Mouse (Mus musculus) 3T3-L1 (cell line): ENCODE results near the gene Prf1.

Experiments used
- DNase-seq: peaks from one replicate; pipeline ENCODE4 v3.0.0-alpha.2; 2015; ENCODE audit warnings: low read depth, low spot score

Prf1 gene

GRCm38 (mm10) chr10:61297477-61297876, at the start of gene Prf1:
Gene Prf1 (plus strand): TSS chr10:61297833.
- no peak for DNase-seq

- DNase-seq = no peak
Observed at GRCm38 (mm10) chr10:61248596-61249114, 49.0 kb upstream of the Prf1 start.

DNA sequence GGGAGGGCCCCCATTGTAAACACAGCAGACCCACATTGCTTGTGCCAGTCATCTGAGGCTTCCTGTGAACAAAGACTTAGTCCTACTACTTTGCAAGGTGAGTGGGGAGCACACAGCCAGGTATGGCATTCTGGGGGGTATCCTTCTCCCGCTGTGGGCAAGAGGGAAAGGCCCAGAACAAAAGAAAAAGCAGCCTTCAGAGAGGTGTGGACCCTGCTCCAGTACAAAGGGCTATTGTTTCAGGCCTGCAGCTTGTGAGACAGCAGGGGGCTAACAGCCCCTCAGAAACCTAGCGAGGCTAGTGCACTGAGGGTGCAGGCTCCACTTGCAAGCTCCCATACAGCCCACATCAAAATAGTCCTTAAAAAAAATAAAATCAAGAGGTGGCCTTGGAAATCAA, 47.7 kb upstream of the Prf1 start:
- DNase-seq = no peak

DNA sequence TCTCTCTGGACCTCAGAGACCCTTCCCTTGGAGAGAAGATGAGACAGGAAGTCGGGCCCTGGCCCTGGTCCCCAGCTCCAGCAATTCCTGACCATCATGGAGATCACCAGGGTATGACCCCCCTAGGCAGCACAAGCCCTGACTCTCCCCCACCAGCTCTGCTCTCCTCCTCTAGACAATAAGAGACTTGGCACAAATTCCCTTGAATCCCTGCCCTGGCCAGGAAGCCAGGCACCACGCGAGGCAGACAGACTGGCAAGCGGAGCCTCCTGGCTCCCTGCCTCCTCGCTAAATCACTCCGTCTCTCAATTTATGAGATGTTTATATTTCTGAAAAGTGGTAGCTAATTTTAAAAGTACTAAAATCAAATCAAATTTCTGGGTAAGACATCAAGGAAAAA, 42.9 kb upstream of the Prf1 start:
- no peak for DNase-seq

DNA sequence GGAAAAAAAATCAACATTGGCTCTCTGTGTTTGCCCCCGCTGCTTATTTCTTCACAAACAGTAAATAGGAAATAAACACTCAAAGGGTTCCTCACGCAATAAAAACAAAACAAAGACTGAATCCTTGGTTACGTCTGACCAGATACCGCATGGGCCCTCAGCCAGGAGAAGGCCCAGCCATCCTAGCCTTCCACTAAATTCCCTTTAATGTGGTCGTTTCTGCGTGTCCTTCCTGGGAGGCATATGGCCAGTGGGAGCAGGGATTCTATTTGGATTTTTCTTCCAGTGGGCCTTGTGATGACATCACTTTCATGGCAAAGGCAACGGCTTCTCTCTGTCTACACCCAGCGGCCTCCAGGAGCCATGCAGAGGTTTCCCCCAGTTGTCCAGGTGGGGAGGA, 42.4 kb upstream of the Prf1 start:
- DNase-seq = no peak

GRCm38 (mm10) chr10:61256665-61257064, 41.0 kb upstream of the Prf1 start:
- DNase-seq = no peak

- DNase-seq = peak; percentile 76
Observed at GRCm38 (mm10) chr10:61258131-61258530, 39.5 kb upstream of the Prf1 start.

DNA sequence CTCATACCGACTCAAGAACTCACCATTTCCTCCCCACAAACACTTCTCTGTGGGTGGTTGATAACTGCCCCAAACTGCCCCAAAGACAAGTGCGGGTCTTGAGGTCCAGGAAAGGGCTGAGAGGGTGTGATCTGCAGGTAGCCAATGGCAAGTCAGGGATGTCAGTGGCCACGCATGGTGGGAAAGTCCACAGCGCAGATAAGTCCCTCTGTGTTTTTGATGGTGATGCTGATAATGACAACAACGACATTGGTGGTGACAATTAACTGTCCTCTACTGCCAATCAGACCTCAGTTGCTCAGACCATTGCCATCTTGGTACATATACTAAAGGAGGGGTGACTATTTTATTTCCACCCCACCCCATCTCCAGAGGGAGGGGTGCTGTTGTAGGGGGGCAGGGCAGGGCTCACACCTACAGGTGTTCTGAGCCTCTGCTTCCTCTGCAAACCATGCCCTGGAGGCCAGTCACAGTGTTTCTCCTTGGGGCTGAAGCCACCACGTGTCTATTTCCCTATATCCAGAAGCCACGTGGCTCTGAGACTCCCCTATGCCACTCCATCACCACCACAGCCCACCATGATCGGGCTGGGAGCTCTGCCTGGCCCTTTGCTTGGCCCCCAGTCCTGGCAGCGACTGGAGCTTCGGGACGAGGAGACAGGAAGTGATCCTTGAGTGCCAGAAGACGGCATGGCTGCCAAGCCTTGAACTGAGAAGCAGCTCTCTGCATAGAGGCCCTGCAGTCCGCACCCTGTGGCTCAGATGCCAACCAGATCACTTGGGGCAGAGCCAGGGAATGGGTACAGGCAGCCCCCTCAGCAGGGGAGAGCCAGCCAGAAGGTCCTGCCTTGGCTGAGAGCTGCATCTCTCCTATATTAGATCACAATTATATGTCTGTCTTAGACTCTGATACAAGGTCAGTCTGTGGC, 36.1 kb upstream of the Prf1 start:
- DNase-seq = no peak

GRCm38 (mm10) chr10:61263606-61264005, 34.0 kb upstream of the Prf1 start:
- DNase-seq = no peak

GRCm38 (mm10) chr10:61267378-61267777, 30.3 kb upstream of the Prf1 start:
- DNase-seq = no peak

DNA sequence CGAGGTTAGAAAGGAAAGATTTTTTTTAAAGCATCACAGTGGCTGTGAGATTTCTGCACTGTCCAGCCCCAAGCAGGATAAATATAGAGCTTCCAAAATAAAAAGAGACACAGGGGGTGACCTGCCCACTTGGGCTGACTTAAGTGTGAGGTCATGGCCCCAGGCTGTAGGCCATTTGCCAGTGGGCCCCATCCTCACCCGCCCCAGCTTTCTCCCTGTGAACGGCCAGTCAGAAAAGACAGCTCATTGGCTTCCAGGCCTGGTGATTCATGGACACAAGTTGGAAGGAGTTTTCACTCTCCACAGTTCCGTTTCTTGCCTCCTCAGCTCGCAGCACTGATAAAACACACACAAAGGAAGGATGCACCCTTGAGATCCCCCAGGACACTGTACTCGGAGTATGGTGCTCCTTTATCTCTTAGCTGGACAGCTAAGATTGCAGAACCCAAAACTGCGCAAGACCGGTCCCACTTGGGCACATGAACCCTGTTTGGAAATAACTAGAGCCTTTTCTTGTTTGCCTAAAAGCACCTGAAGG, 25.5 kb upstream of the Prf1 start:
- peak; percentile 84 for DNase-seq

DNA sequence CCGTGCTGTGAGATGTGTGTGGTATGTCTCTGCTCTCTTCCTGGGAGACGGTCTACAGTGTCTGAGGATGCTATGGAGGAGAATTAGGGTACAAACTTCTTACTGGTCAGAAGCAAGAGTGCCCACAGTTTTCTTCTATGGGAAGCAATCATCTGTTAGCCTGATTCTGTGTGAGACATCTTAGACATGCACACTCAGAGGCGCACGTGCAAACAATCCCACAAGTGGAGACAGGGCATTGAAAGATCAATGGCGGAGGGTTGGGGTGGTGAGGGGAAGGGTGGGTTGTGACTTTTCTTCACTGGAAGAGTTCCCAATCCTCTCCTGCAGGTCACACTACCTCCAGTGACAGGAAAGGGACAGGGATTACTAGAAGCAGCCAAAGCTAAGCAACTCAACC, 25.0 kb upstream of the Prf1 start:
- no peak for DNase-seq

- peak; percentile 55 for DNase-seq
Observed at GRCm38 (mm10) chr10:61273081-61273843, 24.4 kb upstream of the Prf1 start, which contains the start of gene Adamts14. Gene Adamts14 (minus strand): TSS chr10:61273438.

DNA sequence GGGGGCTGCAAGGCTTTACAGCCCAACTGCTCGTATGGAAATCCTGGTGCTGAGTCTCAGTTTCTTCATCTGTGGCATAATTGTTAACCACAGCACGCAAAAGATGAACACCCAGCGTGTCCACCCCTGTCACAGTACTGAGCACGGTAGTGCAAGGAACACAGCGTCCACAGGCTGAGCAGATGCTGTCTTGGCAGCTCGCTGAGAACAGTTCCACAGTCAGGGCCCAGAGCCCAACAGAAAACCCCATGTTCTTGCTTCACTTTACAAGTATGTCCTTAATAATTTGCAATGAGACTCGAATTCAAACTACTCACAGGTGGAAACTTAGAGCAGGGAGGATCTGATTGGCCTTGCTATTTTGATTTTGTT, 23.8 kb upstream of the Prf1 start:
- DNase-seq = peak; percentile 56

DNA sequence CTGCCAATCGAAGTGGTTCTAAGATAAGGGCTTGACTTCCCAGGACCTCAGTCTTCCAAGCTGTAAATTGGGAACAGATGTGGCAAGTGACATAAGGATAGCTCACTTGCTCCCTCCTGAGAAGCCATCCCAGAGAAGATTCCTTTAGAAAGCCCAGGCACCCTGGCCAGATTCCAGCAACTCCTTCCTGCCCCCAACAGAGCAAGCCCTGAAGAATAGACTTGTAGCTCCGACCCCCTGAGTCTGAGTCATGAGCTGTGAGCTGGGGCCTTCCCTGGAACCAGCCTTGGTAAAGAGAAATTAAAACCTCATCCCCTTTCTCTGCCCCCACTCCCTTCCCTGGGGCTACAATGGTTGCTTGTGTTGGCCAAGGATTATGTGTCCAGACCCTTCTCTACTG, 23.1 kb upstream of the Prf1 start:
- peak; percentile 94 for DNase-seq

- peak; percentile 90 for DNase-seq
Observed at GRCm38 (mm10) chr10:61275669-61276110, 21.9 kb upstream of the Prf1 start.

DNA sequence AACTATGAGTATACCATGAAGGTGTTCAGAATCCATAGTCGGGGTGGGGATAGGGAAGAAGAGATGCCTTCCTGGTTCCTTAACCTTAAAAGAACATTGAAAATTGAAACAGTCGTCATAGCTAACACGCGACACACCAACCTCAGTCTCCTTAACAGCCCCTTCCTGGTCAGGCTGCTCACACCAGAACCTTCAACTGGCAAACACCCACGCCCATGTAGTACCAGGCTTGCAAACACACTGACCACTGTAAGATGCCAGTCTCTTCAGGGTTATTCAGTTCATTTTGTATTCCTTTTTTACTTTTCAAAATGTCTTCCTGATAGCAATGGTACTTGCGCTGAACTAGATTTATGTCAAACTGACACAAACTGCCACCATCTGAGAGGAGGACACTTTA, 20.6 kb upstream of the Prf1 start:
- DNase-seq = no peak

GRCm38 (mm10) chr10:61277918-61278674, 19.5 kb upstream of the Prf1 start:
- peak; percentile 98 for DNase-seq

DNA sequence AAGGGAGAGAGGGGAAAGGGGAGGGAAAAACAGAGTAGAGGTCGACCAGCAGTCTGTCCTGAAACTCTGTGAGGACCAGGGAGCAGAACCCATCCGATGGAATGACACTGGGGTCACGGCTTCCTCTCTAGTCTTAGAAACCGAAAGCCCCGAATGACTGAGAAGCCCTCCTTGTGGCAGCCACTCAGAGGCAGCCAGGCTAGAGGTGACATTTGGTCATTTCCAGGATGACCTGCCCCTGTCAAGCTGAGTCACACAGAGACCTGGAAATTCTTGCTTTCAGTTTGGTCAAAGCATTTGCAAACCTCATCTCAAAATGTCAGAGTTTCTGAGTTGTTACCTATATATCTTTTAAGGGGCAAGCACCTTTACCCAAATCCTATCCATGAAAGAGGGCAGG, 16.5 kb upstream of the Prf1 start:
- no peak for DNase-seq

- no peak for DNase-seq
Observed at GRCm38 (mm10) chr10:61284309-61284708, 13.3 kb upstream of the Prf1 start.

DNA sequence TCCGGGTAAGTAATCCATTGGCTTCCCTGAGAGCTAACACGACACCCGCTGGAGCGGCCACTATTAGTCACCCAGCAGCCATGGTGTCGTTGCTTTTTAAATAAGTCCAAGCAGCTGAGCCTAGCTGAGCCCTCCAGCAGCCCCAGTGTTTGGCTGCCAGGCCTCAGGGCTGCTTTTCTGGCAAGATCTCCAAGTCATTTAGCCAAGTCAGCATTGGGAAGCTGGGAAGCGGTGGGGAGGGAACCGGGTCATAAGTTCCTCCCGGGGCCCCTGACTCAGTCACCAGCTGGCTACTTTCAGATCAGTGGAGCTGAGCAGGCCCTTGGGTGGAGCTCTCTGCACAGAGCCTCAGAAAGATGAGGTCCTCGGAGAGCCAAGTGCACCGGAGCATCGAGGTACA, 12.4 kb upstream of the Prf1 start:
- peak; percentile 92 for DNase-seq
